Mouse (Mus musculus): ENCODE data around the gene Cct7. TPM values are rescaled to one million over a fixed set of nuclear protein-coding genes. Genes with fewer than 3 reads are reported as not detected.

Gene Cct7
- total RNA-seq, 2 experiments from 2014 or later: 304 to 330 TPM

DNA sequence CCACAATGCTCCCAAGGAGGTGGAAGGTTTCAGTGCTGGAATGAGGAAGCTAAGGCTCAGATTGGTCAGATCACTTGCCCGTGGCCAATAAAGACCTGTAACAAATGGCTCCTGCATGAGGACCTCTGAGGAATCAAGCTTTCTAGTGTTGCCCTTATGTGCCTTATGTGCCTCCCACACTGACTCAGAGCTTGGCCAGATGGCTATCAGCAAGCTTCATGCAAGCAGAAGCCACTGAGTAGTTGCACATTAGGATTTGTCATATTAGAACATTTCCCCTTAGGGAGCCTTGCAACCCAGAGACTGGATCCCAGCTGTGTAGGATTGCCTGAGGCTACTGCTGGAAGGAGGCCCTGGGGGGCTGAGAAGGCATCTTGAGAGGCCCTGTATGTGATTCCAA, 49.1 kb downstream of the Cct7 start:
- no peak for ATAC-seq (replicated peaks; ENCODE audit: poor library complexity)

DNA sequence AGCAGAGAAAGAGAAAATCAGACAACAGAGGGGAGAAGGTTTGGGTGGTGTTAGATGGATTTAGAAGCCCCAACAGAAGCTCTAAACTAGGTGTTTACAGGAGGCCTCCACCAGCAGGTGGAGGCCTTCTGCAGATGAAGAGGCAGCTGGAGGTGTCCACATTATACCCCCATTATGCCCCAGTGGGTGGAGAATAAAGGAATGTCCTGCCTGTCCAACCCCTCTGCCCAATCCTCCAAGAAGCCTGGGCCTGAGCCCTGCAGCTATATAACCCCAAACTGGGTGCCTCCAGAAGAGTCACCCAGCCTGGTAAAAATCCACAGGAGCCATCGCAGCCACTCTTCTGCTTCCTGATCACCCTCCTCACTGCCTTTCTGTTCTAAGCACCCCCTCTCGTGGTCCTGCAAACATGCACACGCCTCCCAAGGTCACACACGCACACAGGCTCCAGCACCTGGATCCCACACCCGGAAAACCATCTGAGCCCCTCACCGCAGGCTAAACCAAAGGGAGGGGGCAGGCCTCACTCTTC, 50.3 kb downstream of the Cct7 start:
- no peak for ATAC-seq (replicated peaks; ENCODE audit: poor library complexity)

DNA sequence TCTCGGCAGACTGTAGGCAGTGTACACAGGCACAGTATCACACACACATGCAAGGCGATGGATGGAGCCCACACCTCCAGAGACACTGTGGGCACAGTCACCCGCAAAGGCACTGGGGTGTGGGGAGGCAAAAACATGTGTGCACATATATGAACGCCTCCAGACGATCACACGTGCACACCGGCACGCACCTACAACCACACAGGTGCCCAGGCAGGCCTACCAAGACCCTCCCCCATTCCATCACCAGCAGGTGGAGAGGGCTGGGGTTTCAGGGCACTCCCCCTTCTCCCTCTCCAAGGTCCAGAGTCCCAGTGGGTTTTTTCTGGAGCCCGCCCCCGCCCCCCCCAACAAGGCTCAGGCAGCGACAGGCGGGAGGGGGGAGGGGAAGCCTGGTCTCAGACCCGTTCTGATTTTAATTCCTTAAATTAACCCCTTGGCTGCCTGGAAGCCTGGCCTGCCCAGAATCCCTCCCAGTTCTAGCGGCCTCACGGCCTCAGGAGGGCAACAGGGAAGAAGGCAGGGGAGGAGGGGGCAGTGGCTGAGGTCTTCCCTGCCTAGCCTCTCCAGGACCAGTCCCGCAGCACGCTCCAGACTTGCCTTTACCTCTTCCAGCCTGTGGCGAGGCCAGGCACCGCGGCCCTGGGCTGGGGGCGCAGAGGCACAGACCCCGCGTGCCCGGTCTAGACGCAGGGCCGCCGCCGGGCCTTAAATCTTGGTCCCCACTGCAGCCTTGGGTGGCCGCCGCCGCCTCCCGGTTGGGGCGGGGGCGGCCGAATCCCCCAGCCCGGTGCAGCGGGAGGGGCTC, 51.0 kb downstream of the Cct7 start:
- no peak for ATAC-seq (replicated peaks; ENCODE audit: poor library complexity)

DNA sequence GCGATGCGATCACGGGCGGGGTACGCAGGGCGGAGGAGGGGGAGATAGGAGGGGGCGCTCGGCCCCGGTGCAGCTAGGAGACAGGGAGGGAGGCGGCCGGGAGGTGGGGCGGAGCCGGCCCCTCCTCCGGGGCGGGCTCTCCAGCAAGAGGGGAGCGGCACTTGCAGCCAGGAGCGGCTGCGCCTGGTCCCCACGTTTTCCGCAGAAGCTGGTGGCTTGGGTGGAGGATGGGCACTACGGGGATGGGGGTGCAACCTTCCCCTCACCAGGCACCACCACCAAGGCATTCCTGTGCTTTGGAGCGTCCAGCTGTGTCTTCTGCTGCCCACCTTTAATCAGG, 51.6 kb downstream of the Cct7 start, which contains the start of gene Fbxo41:
TSS of gene Fbxo41 (minus strand) at position 84 of the 340 bp plus-strand sequence.
- peak; percentile 42; the same call in 1 of the 2 replicates for ATAC-seq (replicated peaks; ENCODE audit: poor library complexity)

DNA sequence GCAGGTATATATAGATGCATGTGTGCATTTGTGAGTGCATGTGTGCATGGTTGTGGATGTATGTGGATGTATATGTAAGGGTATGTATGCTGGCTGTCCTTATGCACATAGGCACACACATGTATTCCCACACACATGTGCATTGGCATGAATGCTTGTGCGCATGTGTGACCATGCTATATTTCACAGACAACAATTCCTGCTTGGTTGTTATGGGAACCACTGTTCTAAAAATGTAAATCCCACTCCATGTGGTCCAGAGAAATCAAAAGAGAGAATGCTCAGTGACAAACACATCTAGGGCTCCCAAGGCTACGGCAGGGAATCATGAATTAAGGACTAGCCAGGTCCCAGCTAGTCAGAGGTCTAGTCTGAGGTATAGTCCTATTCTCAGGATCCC, 53.6 kb downstream of the Cct7 start:
- no peak for ATAC-seq (replicated peaks; ENCODE audit: poor library complexity)

DNA sequence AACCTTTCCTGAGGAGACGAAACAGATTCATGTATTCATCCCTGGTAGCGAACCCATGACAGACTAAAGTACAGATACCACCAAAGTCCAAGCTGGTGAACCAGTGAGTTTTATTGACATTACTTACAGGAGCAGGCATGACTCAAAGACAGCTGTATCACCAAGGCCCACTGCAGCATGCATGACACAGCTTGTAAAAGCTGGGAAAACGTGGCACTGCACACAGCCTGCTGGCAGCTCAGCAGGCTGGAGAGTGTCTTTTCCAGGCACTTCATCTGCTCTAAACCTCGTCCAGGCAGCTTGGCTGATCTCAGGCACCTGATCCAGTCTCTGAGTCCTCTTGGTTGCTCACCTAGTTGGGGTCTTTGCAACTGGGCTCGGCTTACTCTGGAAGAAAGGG, 57.3 kb downstream of the Cct7 start:
- ATAC-seq (replicated peaks; ENCODE audit: poor library complexity): no peak

DNA sequence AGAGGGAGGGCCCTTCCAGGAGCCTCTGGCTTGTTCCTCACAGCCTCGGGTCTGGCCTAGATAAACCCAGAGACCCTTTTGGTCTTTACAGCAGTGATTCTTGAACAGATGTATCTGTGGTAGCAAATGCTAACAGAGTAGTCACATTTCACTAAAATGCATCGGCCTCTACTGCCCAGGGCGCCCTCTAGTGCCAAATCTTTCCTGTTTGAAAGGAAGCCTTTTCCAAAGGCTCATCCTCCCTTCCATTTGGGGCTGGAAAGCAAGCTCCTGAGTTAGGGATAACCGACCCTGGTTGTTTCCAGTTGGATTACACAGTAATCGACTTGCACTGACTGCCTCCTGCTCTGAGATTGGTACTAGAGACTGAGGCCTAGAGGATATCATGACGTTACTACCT, 59.2 kb downstream of the Cct7 start:
- 0 out of 2 replicates have a peak, but pooled peaks have one; percentile 27 for ATAC-seq (replicated peaks; ENCODE audit: poor library complexity)

DNA sequence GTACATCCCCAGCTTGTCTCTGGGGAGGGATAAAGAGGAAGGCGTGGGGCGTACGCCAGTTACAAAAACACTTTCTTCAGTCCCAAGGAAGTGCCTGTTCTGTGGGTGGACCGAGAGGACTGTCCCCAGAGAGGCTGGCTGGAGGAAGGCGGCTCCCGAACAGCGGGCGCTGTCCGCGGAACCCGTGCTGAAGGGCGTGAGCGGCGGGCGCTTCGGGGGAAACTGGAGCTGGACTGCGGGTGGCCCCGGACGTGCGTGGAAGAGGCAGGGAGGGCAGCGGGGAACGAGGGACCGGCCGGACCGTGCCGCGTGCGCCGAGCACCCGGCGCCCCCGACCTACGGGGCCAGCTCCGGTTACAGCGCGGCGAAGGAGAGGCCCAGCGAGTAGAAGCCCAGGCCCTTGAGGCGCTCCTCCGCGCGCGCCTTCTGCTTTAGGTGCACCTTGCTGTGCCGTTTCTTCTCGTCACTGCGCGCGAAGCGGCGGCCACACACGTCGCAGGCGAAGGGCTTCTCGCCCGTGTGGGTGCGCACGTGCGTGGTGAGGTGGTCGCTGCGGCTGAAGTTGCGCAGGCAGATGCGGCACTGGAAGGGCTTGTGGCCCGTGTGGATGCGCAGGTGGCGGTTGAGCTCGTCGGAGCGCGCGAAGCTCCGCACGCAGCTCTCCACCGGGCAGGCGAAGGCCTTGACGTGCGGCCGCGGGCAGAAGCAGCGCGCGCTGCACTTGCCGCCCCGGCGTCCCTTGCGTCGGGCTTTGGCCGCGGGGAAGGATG, 60.2 kb downstream of the Cct7 start:
- peak; percentile 61 for ATAC-seq (replicated peaks; ENCODE audit: poor library complexity)

DNA sequence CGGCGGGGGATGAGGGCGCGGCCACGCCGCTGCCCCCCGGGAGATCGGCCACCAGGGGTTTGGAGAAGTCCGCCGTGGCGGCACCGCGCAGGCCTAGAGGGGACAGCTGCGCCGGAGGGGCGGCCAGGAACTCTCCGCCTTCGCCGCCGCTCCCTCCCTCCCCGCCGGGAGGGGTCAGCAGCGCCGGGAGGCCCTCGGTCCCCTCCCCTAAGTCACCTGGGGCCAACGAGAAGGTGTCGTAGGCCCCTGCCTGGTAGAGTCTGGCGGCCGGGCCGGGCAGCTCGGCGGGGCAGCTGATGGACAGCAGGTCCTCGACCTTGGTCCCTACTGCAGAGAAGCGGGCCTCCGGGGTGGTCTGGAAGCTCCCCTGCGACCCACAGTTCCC, 60.7 kb downstream of the Cct7 start:
- ATAC-seq (replicated peaks; ENCODE audit: poor library complexity): no peak

DNA sequence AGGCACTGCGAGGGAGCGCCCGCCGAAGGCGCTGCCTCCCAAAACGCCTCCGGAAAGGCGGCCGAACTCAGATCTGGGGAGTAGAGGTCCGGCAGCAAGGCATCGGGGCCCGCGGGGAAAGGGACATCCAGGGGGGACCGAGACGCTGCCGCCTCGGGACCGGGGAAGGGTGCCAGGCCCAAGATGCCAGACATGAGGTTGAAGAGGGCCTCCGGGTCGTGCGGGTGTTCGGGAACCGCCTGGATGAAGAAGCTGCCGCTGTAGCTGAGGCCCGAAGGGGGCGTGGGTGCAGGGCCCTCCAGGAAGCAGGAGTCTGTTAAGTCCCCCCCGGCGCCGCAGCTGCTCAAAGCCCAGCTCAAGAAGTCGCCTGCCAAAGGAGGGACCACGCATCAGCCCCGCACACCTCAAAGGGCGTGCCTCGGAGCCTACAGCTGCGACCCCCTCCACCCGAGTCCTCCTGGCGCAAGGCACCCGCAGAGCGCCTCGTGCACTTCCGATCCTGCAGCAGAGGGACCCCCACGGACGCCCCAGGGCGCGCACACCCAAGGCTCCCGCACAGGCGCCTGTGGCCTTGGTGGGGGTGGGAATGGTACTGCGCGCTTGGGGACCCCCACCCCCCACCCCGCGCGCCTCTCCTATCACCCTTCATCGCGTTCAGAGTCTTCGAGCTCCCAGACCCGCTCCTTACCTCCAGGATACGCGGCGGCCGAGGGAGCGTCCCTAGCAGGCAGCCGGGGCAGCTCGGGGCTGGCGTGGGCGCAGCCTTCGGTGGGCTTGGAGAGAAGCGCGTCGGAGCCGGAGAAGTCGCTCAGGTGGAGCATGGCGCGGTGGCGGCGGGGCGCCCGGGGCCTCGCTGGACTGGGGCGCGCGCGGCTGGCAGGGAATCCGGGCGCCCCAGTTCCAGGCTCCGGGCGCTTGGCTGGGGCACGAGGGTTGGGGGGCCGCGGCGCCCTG, 61.5 kb downstream of the Cct7 start:
- ATAC-seq (replicated peaks; ENCODE audit: poor library complexity): no peak

DNA sequence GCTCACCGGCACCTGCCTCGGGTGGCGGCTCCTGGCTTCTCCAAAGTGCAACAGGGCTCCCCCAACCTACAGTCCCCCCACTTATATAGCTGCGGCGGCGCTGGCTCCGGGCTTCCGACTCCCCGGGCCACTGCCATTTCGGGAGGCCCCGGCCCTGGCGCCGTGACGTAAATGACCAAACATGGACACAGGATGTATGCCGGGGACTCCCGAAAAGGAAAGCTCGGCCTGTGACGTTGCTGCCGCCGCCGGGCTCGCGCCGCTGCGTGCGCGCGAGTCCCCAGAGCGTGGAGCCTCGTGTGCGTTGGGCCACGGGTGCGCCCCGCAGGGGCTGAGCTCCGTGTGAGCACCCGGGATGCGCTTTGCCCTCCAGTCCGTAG, 62.2 kb downstream of the Cct7 start, which contains the start of gene Egr4:
TSS of gene Egr4 (minus strand) at position 59 of the 380 bp plus-strand sequence.
- ATAC-seq (replicated peaks; ENCODE audit: poor library complexity): peak; percentile 62

DNA sequence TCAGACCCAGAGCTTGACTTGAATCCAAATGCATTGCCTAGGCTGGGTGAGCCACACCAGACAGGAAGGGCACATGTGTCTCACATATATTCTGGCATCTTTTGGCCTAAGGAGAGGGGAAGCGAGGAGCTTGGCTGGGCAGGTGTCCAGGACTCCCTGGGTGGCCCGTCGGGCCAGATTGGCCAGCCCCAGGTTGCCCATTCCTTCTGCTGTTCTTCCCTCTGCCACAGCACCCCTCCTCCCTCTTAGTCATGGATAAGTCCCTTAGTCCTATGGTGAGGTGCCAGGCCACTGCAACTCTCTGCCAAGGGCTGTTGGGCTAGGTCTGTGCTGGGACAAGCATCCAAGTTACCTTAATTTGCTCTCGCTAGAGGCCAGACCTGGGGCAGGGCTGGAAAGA, 64.6 kb downstream of the Cct7 start:
- ATAC-seq (replicated peaks; ENCODE audit: poor library complexity): no peak

Other genes starting within 250 kb of the Cct7 start
- gene Sfxn5, start 118.1 kb upstream of the Cct7 start, total RNA-seq (2015): 1.1 and 2.7 TPM in 2 replicates
- 1.7 and 2.3 TPM in 2 replicates for gene Sfxn5, start 118.1 kb upstream of the Cct7 start, total RNA-seq (2017)
- gene Rab11fip5, start 76.9 kb upstream of the Cct7 start, total RNA-seq (2015): 4.2 and 4.4 TPM in 2 replicates
- 3.1 and 5.5 TPM in 2 replicates for gene Rab11fip5, start 76.9 kb upstream of the Cct7 start, total RNA-seq (2017)
- not detected in 2 replicates for gene Noto, start 27.6 kb upstream of the Cct7 start, total RNA-seq (2015)
- gene Noto, start 27.6 kb upstream of the Cct7 start, total RNA-seq (2017): not detected in 2 replicates
- gene Smyd5, start 19.5 kb upstream of the Cct7 start, total RNA-seq (2015): 39.4 and 42.2 TPM in 2 replicates
- gene Smyd5, start 19.5 kb upstream of the Cct7 start, total RNA-seq (2017): 44.1 and 66.0 TPM in 2 replicates
- 28.9 and 40.6 TPM in 2 replicates for gene Pradc1, start 456 bp downstream of the Cct7 start, total RNA-seq (2015)
- 11.1 and 12.0 TPM in 2 replicates for gene Pradc1, start 456 bp downstream of the Cct7 start, total RNA-seq (2017)
- gene Fbxo41, start 51.5 kb downstream of the Cct7 start, total RNA-seq (2015): not detected in 2 replicates
- gene Fbxo41, start 51.5 kb downstream of the Cct7 start, total RNA-seq (2017): not detected in 2 replicates
- not detected in 2 replicates for gene Egr4, start 62.1 kb downstream of the Cct7 start, total RNA-seq (2015)
- not detected in 2 replicates for gene Egr4, start 62.1 kb downstream of the Cct7 start, total RNA-seq (2017)
- 23.2 and 32.3 TPM in 2 replicates for gene Alms1, start 136.0 kb downstream of the Cct7 start, total RNA-seq (2015)
- 14.4 and 19.4 TPM in 2 replicates for gene Alms1, start 136.0 kb downstream of the Cct7 start, total RNA-seq (2017)